Mouse (Mus musculus): Measurements from ENCODE around the gene Gm5475.

DNA sequence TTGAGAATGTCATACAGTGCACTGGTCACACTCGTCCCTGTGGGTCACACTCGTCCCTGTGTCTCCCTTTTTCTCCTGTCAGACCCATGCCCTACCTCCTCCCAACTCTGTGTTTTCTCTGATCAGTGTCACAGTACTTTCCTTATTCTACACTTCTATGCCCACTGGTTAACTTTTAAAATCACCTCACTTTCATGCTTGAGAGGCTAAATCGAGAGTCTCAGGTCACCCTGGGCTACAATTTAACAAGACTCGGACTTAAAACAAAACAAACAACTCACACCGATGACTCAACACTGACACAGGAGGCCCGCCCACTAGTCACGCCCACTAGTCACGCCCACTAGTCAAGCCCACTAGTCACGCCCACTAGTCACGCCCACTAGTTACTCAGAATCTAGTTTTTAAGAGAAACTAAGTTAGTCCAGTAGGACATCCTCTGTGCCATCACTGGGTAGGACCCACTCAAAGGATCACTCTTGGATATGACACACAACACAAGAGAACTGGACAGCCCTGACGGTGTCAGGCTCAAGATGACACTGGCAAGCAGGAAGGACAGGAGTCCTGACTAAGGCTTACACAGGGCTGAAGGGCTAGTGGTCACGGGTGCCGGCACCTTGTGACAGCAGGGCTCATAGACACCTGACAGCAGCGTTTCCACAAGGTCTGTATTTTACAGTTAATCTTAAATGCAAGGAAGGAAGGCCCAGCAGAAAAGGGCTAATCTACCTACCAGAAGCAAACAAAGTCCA, 10.9 kb upstream of the Gm5475 start:
- no peak for TF ChIP-seq CTCF (IDR thresholded peaks at IDR 0.05)
- no peak for TF ChIP-seq EP300 (IDR thresholded peaks at IDR 0.05)

Data from lung, postnatal 0 days (tissue).